Mouse (Mus musculus) midbrain, embryonic 14.5 days (tissue): ENCODE measurements around the gene Bnc1. TPM values are rescaled to one million over a fixed set of nuclear protein-coding genes. Genes with fewer than 3 reads are reported as not detected.
A peak's percentile ranks its signal among the peaks of the same experiment; 100 is the strongest.

Source experiments
- ATAC-seq: fragments of 200-750 bp; cut with Nextera tagmentation; 2 replicates; pipeline ENCODE4 v1.8.0; 2017; ENCODE audit warnings: moderate number of reproducible peaks, moderate library complexity; ENCODE audit not compliant: low FRiP score, low TSS enrichment
- DNase-seq: peaks from one replicate; pipeline ENCODE4 v3.0.0-alpha.2; 2015
- H3K27ac ChIP-seq: fragments of 300-500 bp; sonication (generic); replicated peaks from 2 replicates; pipeline ENCODE4 v1.5.1; 2014; ENCODE audit warnings: mild to moderate bottlenecking, low read depth, low read length, moderate library complexity
- H3K27me3 ChIP-seq: fragments of 300-500 bp; sonication (generic); 2 replicates; pipeline ENCODE4 v1.6.1; 2014; ENCODE audit warnings: low read length, control low read depth, mixed read lengths; ENCODE audit not compliant: control insufficient read depth, insufficient read depth
- H3K36me3 ChIP-seq: fragments of 300-500 bp; sonication (generic); 2 replicates; pipeline ENCODE4 v1.6.1; 2014; ENCODE audit warnings: low read length, control low read depth; ENCODE audit not compliant: control insufficient read depth, insufficient read depth
- H3K4me1 ChIP-seq: fragments of 300-500 bp; sonication (generic); 2 replicates; pipeline ENCODE4 v1.6.1; 2014; ENCODE audit warnings: mild to moderate bottlenecking, antibody characterized with exemption, low read length, control low read depth; ENCODE audit not compliant: control insufficient read depth, insufficient read depth
- H3K4me2 ChIP-seq: fragments of 300-500 bp; sonication (generic); 2 replicates; pipeline ENCODE4 v1.6.1; 2014; ENCODE audit warnings: mild to moderate bottlenecking, low read length, moderate library complexity
- H3K4me3 ChIP-seq: fragments of 300-500 bp; sonication (generic); replicated peaks from 2 replicates; pipeline ENCODE4 v1.5.1; 2014; ENCODE audit warnings: low read depth, low read length
- H3K9ac ChIP-seq: fragments of 300-500 bp; sonication (generic); replicated peaks from 2 replicates; pipeline ENCODE4 v1.6.1; 2014; ENCODE audit warnings: mild to moderate bottlenecking, low read length, moderate library complexity
- H3K9me3 ChIP-seq: fragments of 300-500 bp; sonication (generic); 2 replicates; pipeline ENCODE4 v1.6.1; 2016; ENCODE audit warnings: low read length, control low read depth, mixed read lengths; ENCODE audit not compliant: control insufficient read depth
- WGBS: fragments of 180-500 bp; shearing (Covaris S2); extraction: QIAGEN DNeasy Blood & Tissue Kit; methylation state at CpG from one replicate; pipeline ENCODE4 v1.1.7; 2014; 5-methylcytosine and 5-hydroxymethylcytosine counted together
- polyA plus RNA-seq: library from polyadenylated mRNA; unstranded; fragments of >200 nt; fragmentation: Nextera tagmentation; extraction: Ambion mirVana; gene quantifications from 2 replicates; pipeline ENCODE4 v1.2.1, GENCODE M21; 2014

The Bnc1 gene
- polyA plus RNA-seq, 1 experiment from 2014 or later = 0.30 TPM

DNA sequence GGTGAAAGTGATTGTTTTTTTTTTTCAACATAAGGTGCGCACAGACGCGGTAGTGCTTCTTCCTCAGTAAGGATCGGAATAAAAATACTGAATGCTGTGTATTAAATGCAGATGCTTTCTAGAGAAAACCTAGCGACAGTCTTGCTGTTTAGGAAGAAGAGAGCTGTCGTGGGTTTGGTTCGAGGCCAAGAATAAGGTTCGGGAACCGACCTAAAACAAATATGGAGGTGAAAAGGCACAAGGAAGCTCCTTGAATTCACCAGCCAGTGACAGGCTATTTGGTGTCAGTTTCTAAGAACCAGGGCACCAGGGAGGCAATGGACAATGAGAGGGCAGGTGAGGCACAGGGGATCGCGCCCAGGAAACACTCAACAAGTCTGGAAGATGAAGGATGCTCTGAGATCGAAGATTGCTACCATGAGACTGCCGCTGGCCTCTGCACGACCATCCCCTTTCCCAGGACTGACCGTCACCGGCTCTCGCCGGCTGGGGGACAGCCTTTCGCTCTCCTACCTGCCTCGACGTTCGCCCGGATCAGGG is 59.0 kb downstream of the Bnc1 start:
- 4% methylated on average over 23 of the region's 23 CpGs for WGBS
- DNase-seq = no peak
- peak overlapping the region; percentile 100 for H3K9ac ChIP-seq

GRCm38 (mm10) chr7:81932521-81933045 is 59.5 kb downstream of the Bnc1 start:
- H3K9me3 ChIP-seq = no peaks in the 10 kb centered on the region
- H3K9ac ChIP-seq = peak overlapping the region; percentile 100
- peak overlapping the region; percentile 96 for H3K4me3 ChIP-seq
- peak; percentile 17 for DNase-seq
- peaks cover 29% of the 10 kb centered on the region for H3K4me1 ChIP-seq
- H3K36me3 ChIP-seq = no peaks in the 10 kb centered on the region
- H3K4me2 ChIP-seq = peak overlapping the region; percentile 79
- WGBS = 27% methylated on average over 5 of the region's 5 CpGs
- ATAC-seq = no peak
- peak overlapping the region; percentile 99; the same call in 1 of the 2 replicates for H3K27ac ChIP-seq
- H3K27me3 ChIP-seq = no peaks in the 10 kb centered on the region

More for the DNA sequence above, 59.0 kb downstream of the Bnc1 start:
- Histone ChIP-seq H3K4me2 (peak overlapping the region; percentile 79), H3K36me3 (no peaks in the 10 kb centered on the region), H3K27ac (peak overlapping the region; percentile 99), H3K4me3 (peak overlapping the region; percentile 96), H3K4me1 (peaks cover 29% of the 10 kb centered on the region), H3K27me3 (no peaks in the 10 kb centered on the region), H3K9me3 (no peaks in the 10 kb centered on the region)
- peak; percentile 31 for ATAC-seq

GRCm38 (mm10) chr7:81928998-81929397 is 63.1 kb downstream of the Bnc1 start:
- WGBS = 84% methylated on average over 7 of the region's 7 CpGs
- H3K36me3 ChIP-seq = no peaks in the 10 kb centered on the region
- H3K4me2 ChIP-seq = no peak overlapping the region
- no peak for DNase-seq
- no peak overlapping the region for H3K9ac ChIP-seq
- H3K4me1 ChIP-seq = peaks cover 24% of the 10 kb centered on the region
- no peak overlapping the region for H3K27ac ChIP-seq
- H3K9me3 ChIP-seq = no peaks in the 10 kb centered on the region
- H3K27me3 ChIP-seq = no peaks in the 10 kb centered on the region
- no peak overlapping the region for H3K4me3 ChIP-seq
- ATAC-seq = no peak

DNA sequence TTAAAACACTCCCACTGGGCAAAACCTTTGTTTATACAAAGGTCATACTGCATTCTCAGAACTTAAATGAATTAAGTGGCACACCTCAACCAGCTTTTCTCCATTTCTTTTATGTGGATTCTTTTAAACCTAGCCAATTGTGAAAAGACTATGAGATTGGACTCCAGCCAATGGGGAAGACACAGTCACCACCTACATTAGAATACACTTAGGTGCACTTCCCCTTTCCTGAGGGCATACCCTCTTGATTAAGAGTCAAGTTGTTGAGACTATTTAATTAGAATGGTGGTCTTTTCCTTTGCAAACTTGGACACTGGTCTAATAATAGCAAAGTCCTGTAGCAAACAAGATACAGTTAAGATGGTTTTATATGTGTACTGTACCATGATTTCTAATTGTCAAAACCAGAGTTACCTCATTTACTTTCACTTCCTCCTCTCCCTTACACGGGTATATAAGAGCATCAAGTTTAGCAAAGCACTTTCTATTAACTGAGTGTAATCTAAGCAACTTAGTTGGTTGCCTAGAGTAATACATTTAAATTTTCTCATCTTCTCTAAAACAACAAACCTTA is 70.6 kb downstream of the Bnc1 start:
- H3K27me3 ChIP-seq = no peaks in the 10 kb centered on the region
- no peaks in the 10 kb centered on the region for H3K9me3 ChIP-seq
- no peaks in the 10 kb centered on the region for H3K4me1 ChIP-seq
- H3K4me2 ChIP-seq = no peak overlapping the region
- WGBS = 95% methylated on average over 1 of the region's 1 CpGs
- H3K36me3 ChIP-seq = no peaks in the 10 kb centered on the region
- ATAC-seq = no peak
- no peak overlapping the region for H3K9ac ChIP-seq
- no peak overlapping the region for H3K4me3 ChIP-seq
- no peak overlapping the region for H3K27ac ChIP-seq
- no peak for DNase-seq

- Histone ChIP-seq H3K4me2 (no peak overlapping the region), H3K9ac (no peak overlapping the region), H3K4me1 (no peaks in the 10 kb centered on the region), H3K4me3 (no peak overlapping the region), H3K27ac (no peak overlapping the region), H3K9me3 (no peaks in the 10 kb centered on the region), H3K27me3 (no peaks in the 10 kb centered on the region), H3K36me3 (no peaks in the 10 kb centered on the region)
- DNase-seq = no peak
- ATAC-seq = no peak
- WGBS = 82% methylated on average over 4 of the region's 4 CpGs
Observed at GRCm38 (mm10) chr7:81920314-81920713, 71.8 kb downstream of the Bnc1 start.

GRCm38 (mm10) chr7:81918316-81918715 is 73.8 kb downstream of the Bnc1 start:
- Histone ChIP-seq H3K36me3 (no peaks in the 10 kb centered on the region), H3K9me3 (no peaks in the 10 kb centered on the region), H3K4me1 (no peaks in the 10 kb centered on the region), H3K9ac (no peak overlapping the region), H3K4me3 (no peak overlapping the region), H3K27me3 (no peaks in the 10 kb centered on the region), H3K4me2 (no peak overlapping the region), H3K27ac (no peak overlapping the region)
- ATAC-seq = no peak
- DNase-seq = no peak
- WGBS = 86% methylated on average over 5 of the region's 5 CpGs

Other genes starting within 250 kb of the Bnc1 start
- 151 and 157 TPM in 2 replicates for gene Ramac, start 229.4 kb downstream of the Bnc1 start, polyA plus RNA-seq
- gene 3110040N11Rik, start 202.8 kb downstream of the Bnc1 start, polyA plus RNA-seq = 48.8 and 57.5 TPM in 2 replicates
- gene Btbd1, start 162.9 kb downstream of the Bnc1 start, polyA plus RNA-seq = 87.9 and 134 TPM in 2 replicates
- gene Gm10160, start 136.5 kb downstream of the Bnc1 start, polyA plus RNA-seq = not detected in 2 replicates
- 6.7 and 10.9 TPM in 2 replicates for gene Tm6sf1, start 133.3 kb downstream of the Bnc1 start, polyA plus RNA-seq
- gene Hdgfl3, start 57.8 kb downstream of the Bnc1 start, polyA plus RNA-seq = 99.2 and 99.4 TPM in 2 replicates
- gene Sh3gl3, start 181.5 kb upstream of the Bnc1 start, polyA plus RNA-seq = 76.5 and 82.4 TPM in 2 replicates